Mouse (Mus musculus): ENCODE results near the gene Eif3a.

Gene Eif3a

GRCm38 (mm10) chr19:60758896-60759835 lies 31.3 kb downstream of the Eif3a start:
- peak; percentile 60 for DNase-seq (ENCODE audit: low read depth)

GRCm38 (mm10) chr19:60757099-60757785 lies 33.2 kb downstream of the Eif3a start:
- DNase-seq (ENCODE audit: low read depth) = no peak

- DNase-seq (ENCODE audit: low read depth) = peak; percentile 55
Measured at GRCm38 (mm10) chr19:60756192-60757098, 34.0 kb downstream of the Eif3a start.

DNA sequence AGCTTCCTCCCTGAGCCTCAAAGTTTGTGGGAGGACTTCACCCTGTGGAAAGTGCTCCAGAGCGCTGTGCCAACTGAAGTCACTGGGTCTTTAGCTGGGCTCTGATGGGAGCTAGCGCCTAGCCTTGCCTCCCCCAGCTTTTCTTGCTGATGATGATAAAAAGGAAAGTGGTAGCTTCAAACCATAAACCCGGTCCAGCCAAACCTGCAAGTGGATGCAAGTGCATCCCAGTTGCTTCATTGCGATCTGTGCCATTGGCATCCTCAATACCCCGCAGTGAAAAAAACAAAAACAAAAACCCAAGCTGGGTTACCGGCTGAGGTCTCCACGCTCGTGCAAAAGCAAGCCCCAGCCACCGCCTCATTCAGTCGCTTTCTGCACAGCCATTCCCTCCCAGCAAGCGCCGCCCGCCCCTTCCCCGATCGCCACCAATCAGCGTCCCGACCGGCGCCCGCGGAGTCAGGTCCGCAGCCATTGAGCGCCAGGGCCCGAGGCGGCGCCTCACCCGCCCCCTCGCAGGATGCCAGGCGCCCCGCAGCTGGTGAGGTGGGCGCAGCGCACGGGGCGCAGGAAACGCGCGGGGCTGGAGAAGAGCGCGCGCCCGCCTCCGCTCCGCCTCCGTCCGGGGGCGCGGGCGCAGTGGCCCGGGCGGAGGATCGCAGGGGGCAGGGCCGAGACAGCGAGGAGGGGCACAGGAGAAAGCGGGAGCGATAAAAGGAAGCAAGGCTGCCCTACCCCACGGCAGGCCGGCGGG lies 34.8 kb downstream of the Eif3a start, which contains the start of gene Nanos1:
Gene Nanos1, plus strand, starts transcription at position 550 of the 754 bp plus-strand sequence.
- peak; percentile 94 for DNase-seq (ENCODE audit: low read depth)

GRCm38 (mm10) chr19:60747801-60748200 lies 42.7 kb downstream of the Eif3a start:
- no peak for DNase-seq (ENCODE audit: low read depth)

DNA sequence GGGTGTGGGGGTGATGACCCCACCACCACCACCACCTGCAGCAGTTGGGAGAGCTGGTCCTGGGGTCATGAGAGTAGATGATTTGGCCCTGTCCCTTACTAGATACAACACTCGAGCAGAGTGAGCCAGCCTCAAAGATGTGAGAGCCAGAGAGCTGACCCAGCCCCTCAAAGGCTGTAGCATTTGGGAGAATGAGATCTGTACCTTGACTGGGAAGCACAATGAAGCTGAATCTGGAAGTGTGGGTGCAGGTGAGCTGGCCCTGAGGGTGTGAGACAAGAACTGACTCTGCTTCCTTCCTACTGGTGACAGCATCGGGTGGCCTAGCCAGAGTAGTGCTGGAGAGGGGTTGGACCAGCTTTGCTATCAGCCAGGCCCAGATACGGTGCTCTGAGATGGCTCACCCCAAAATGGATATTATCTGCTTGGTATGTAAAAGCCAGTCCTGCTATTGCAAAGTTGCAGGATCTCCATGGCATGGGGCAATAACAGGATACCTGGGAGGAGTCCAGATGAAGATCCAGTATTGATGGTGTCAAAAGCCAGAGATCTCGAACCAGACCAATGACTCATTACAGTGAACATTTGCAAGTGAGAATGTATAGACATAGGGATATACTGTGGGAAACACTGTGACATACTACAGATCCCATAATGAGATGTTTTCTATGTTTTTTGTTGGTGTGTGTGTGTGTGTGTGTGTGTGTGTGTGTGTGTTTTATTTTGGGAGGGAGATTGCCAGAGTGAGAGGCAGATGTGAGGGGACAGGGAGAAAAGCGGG lies 46.5 kb downstream of the Eif3a start:
- DNase-seq (ENCODE audit: low read depth) = no peak

- DNase-seq (ENCODE audit: low read depth) = peak; percentile 15
Measured at GRCm38 (mm10) chr19:60740560-60740959, 49.9 kb downstream of the Eif3a start.

GRCm38 (mm10) chr19:60731966-60732365 lies 58.5 kb downstream of the Eif3a start:
- DNase-seq (ENCODE audit: low read depth) = no peak

DNA sequence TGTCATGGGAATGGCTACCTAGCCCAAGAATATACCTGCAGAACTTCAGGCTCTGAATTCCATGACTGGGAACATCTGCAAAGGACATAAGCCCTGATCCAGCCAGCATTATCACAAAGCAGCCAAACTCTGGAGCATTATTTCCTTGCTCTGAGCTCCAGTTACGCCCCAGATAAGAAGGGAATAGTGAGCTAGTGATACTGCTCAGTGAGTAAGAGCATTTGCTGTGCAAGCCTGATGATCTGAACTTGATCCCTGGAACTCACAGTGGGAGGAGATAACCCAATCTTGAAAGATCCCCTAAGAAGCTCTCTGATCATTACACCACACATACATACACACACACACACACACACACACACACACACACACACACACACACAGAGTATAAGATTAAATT lies 59.2 kb downstream of the Eif3a start:
- DNase-seq (ENCODE audit: low read depth) = no peak

DNA sequence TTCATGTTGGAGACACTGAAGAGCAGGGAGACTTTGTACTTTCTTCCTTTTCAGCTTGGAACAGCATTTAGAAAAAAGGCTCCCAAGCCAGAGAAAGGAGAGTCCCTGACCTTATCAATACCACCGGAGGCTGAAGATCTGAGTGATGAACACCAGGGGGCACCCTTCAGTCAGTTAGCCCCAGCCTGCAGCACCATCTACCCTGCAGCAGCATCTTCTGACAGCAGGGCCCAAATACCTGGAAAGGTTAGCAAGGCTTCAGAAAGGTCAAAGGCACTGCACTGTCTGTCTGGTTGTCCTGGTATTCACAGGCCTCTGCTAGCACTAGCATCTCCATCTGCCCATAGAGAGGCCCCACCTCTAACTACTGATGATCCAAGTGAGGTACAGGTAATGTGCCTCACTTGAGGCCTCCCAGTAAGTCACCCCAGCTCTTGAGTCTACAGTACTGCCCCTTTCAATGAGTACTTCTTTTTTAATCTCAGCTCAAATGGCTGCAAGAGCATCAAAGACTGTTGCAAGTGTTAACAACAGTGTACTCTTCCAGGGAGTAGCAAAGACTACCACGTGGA lies 60.1 kb downstream of the Eif3a start:
- DNase-seq (ENCODE audit: low read depth) = peak; percentile 76

- no peak for DNase-seq (ENCODE audit: low read depth)
Measured at GRCm38 (mm10) chr19:60716381-60716780, 74.1 kb downstream of the Eif3a start.

- no peak for DNase-seq (ENCODE audit: low read depth)
Measured at GRCm38 (mm10) chr19:60712577-60712976, 77.9 kb downstream of the Eif3a start.

Data from NIH3T3 (cell line).